Mouse (Mus musculus) MN1 (cell line): Measurements from ENCODE around the gene Ankrd45.
"Not testable (repeated sequence)": the region's sequence is repeated elsewhere in the genome, so short reads cannot be mapped to it uniquely, and the experiment has no call there.

Source experiments
- DNase-seq: peaks from one replicate; pipeline ENCODE4 v3.0.0-alpha.2; 2016; ENCODE audit warnings: low spot score

Ankrd45 gene

GRCm38 (mm10) chr1:161185431-161185830 lies 42.9 kb downstream of the Ankrd45 start:
- DNase-seq, result no peak

DNA sequence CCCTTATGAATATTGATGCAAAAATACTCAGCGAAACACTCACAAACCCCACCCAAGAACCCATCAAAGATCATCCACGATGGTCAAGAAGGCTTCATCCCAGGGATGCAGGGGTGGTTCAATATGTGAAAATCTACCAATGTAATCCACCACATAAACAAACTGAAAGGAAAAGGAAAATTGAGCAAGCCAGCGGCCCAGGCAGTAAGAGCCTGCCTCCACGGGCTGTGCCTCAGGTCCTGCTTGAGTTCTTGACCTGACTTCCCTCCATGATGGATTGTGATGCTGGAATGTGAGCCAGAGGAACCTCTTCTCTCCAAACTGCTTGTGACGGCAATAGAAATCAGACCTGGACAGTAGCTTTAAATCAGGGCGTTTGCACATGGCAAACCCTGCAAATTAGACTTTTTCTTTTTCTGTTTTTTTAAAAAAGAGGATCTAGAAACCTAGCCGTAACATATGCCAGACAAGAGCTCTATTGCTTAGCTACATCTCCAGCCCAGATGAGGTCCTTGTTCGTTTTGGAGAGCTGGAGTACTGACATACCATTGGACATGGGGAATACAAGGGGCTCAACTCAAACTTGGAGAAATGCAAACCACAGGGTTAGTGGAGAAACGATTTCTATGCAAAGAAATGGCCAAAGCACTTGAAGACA lies 47.9 kb downstream of the Ankrd45 start:
- DNase-seq, result no peak

- DNase-seq, result peak; percentile 89
Observed at GRCm38 (mm10) chr1:161195541-161196351, 53.3 kb downstream of the Ankrd45 start.

- DNase-seq, result not testable (repeated sequence)
Observed at GRCm38 (mm10) chr1:161196364-161196763, 53.9 kb downstream of the Ankrd45 start.

GRCm38 (mm10) chr1:161199856-161200255 lies 57.4 kb downstream of the Ankrd45 start:
- DNase-seq, result no peak

DNA sequence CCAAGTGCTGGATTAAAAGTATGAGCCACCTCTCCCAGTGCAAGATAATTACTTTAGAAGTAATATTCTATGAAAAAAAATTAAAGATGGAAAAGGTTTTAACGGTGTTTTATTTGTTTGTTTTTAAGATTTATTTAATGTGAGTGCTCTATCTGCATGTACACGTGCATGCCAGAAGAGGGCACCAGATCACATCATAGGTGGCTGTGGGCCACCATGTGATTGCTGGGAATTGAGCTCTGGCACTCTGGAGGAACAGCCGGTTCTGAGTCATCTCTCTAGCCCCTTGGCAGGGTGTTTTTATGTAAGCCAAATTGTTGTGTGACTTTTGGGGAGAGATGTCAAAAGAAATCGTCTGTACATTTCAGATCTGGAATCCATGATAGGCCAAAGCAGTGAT lies 72.0 kb downstream of the Ankrd45 start:
- peak; percentile 26 for DNase-seq

DNA sequence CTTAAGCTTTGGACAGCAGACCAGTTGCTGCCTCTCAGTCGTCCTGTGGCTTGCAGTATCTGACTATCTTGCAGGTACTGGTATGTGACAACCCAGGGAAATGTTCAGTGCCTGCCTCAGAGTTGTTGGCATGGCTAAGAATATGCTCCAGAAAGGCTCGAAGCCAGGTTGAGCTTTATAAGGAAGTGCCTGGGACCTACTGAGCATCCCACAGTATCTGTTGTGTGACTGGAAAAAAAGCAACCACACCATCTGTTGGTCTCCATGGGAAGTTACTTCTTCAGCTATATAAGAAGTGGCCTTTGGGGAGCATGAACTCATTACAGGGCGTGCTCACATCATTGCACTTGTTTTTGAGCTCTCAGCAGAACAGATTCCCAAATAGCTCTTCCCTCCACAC lies 77.3 kb downstream of the Ankrd45 start:
- no peak for DNase-seq
